Mouse (Mus musculus): ENCODE results near the gene Capn11.

Gene Capn11

GRCm38 (mm10) chr17:45598891-45599290 lies 60.2 kb downstream of the Capn11 start:
- DNase-seq (ENCODE audit: inconsistent ontology term): no peak

- no peak for DNase-seq (ENCODE audit: inconsistent ontology term)
These were observed 60.7 kb downstream of the Capn11 start for GRCm38 (mm10) chr17:45598376-45598775.

- DNase-seq (ENCODE audit: inconsistent ontology term): peak; percentile 61
These were observed 61.3 kb downstream of the Capn11 start for GRCm38 (mm10) chr17:45597787-45598186.

DNA sequence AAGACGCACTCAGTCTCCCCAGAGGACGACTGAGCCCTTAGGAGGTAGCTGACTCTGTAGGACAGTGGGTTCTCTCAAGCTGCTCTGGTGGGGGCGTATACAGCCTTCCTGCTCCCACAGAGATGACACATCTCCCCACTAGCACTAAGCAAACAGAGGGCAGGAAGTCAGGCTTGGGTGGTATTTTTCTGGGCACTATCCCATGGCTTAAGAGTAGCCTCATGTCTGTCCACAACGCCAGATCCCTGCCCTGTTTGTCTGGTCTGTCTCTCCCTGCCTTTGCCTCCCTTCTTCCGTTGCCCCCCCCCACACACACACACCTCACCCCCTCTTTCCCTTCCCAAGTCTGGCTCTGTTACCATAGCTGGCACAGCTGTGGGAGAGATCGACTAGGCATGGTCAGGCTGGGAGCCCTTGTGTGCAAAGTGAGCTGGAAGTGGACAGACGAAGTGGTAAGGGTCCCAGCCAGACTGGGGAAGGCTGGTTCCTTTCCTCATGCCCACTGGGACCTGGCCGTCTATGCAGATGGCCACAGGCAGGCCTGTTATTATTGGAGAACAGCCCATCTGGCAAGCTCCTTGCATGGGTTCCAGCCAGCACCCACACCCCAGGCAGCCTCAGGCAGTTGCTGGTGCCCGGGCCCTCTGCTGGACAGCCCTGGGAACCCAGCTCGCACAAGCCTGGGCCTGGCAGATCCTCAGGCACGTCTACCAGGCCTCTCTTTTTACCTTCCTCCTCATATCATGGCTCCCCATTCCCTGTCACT lies 62.3 kb downstream of the Capn11 start:
- peak; percentile 85 for DNase-seq (ENCODE audit: inconsistent ontology term)

- no peak for DNase-seq (ENCODE audit: inconsistent ontology term)
These were observed 63.3 kb downstream of the Capn11 start for GRCm38 (mm10) chr17:45595736-45596390.

GRCm38 (mm10) chr17:45594881-45595735 lies 64.0 kb downstream of the Capn11 start:
- peak; percentile 79 for DNase-seq (ENCODE audit: inconsistent ontology term)

DNA sequence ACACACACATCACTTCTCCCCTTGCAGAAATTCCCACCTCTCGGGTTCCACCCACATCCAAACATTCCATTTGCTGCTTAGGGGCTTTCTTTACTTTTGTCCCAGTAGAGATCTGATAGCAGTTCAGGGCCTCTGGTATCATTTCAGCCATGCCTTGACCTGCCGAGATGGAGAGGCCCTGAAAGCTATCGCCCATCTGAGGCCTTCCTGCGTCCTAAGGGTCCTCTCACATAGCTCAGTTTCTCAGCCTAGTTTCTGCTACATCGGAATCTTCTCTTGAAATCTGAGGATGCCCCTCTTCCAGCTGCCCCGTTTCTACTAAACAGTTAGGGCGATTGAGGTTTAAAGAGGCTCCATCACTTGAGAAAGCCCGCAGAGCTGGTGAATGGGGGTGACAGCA lies 64.9 kb downstream of the Capn11 start:
- DNase-seq (ENCODE audit: inconsistent ontology term): no peak

GRCm38 (mm10) chr17:45593479-45593878 lies 65.6 kb downstream of the Capn11 start:
- DNase-seq (ENCODE audit: inconsistent ontology term): no peak

- no peak for DNase-seq (ENCODE audit: inconsistent ontology term)
These were observed 66.3 kb downstream of the Capn11 start for GRCm38 (mm10) chr17:45592606-45593431.

GRCm38 (mm10) chr17:45591701-45592605 lies 67.2 kb downstream of the Capn11 start:
- DNase-seq (ENCODE audit: inconsistent ontology term): no peak

DNA sequence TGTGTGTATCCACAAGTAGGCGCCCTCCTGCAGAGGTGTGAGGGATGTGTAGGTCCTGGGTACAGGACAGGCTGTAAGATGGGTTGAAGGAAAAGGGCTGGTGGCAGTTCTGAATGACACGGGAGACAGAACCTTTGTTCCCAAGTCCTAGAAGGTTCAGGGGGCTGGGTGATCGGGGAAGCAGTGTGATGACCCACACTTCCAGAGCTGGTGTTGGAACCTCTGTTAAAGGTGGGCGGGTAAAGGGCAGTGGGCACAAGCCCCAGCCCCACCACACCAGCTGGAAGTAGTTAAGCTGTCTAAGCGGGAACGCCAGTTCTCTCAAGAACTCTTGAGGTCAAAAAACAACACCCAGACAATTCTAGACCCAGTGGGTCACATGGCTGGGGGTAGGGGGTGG lies 68.7 kb downstream of the Capn11 start:
- DNase-seq (ENCODE audit: inconsistent ontology term): no peak

DNA sequence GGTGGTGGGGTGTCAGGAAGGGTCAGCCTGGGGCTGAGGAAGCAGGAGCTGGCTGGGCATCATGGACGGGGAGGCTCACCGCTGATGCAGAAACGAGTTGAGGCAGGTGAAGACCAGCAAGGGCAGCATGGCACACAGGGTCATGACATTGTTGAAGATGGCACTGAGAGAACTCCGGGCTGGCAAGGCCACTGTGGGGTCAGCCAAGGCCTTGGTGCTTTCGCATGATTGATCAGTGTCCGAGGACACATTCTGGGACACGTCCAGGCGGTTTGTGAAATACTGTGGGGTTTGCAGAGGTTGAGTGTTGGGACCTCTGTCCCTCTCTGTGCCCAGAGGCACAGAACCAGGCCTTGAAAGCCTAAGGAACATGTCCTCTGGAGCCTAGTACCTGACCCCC lies 69.3 kb downstream of the Capn11 start:
- DNase-seq (ENCODE audit: inconsistent ontology term): no peak

GRCm38 (mm10) chr17:45589236-45589635 lies 69.9 kb downstream of the Capn11 start:
- no peak for DNase-seq (ENCODE audit: inconsistent ontology term)

GRCm38 (mm10) chr17:45588370-45588769 lies 70.8 kb downstream of the Capn11 start:
- DNase-seq (ENCODE audit: inconsistent ontology term): no peak

DNA sequence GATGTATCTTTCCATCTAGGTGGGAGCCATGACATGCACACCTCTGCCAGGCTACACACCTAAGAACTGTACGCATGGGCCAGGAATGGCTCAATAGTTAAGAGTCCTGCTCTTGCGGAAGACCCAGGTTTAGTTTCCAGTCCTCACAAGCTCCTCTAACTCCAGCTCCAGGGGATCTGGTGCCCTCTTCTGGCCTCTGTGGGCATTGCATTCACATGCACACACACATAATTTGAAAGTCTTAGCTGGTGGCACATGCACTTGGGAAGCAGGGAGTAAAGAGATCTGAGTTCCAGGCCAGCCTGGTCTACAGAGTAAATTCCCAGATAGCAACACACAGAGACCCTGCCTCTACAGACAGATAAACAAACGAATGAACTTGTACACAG lies 72.7 kb downstream of the Capn11 start:
- DNase-seq (ENCODE audit: inconsistent ontology term): no peak

DNA sequence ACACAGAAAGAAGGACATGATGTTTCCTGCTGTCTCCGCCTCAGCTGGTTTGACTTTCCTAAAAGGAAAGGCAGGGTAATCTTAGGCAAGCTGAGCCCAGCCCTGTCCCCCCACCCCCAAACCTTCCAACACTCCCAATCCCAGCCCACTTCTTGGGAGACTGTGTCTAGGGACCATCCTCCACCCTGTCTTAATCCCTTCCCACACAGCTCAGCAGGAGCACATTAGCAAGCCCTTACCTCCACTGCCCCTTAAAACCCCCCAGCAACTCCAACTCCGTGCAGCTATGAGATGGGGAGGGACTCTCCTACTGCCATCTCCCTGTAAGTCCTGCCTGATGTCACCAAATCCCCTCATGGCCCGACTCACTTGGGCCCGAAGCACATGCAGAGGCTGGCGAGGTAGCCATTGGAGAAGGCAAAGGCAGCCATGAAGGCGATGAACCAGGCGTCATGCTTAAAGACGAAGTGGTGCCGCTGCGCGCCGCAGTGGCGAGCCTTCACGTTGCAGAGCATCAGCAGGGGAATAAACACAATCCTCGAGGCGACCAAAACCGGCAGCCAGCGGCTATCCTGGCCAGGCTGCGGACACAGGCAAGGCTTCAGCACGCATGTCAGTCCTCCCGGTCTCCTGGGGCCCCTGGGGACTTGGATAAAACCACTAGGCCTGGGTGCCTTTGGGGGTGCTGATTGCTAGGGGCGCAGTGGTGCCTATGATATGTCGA lies 73.2 kb downstream of the Capn11 start:
- no peak for DNase-seq (ENCODE audit: inconsistent ontology term)

GRCm38 (mm10) chr17:45584939-45585678 lies 74.0 kb downstream of the Capn11 start:
- DNase-seq (ENCODE audit: inconsistent ontology term): peak; percentile 93

GRCm38 (mm10) chr17:45584096-45584896 lies 74.8 kb downstream of the Capn11 start:
- DNase-seq (ENCODE audit: inconsistent ontology term): peak; percentile 97
